ENCODE assay signal across 13 mouse cellular contexts in the genomic region with DNA sequence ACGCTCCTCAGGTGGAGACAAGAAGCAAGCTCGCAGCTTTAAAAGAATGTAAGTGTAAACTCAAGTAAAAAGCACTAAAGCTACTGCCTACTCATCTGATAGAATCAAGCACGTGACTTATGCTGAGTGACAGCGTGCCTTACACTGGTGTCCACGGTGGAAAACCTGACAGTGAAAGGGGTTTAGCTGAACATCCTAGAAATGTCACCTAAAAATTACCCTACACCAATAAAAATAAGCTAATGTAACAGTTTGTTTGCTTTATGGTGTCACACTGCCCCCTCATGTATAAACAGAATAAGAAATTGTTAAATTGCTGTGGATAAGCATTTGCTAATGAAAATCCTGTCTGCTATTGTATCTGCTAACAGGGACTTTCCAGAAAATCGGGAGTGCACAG.
DNase-seq lines count a peak whose midpoint lies in the region; ATAC-seq and TF ChIP-seq lines count a peak whose summit lies in the region.
"Had no signal": no experiment of that assay in that cellular context is flagged by ENCODE, and none has a peak within 500 bp of the region (broad histone marks: within the 10 kb centered on the region; RNA-seq: fewer than 3 reads in every experiment).

No protein-coding gene starts in this region.

- intact Hi-C loops in left cerebral cortex, adult 2 months (cut with DNase I) = loop anchor here (5.0 kb wide), 1 partner anchor 1244 kb away; no protein-coding TSS in a partner anchor

- H3K36me3 ChIP-seq in heart, embryonic 12.5 days = no peaks in the 10 kb centered on the region
- H3K36me3 ChIP-seq: intestine, embryonic 15.5 days had no signal

- DNase-seq in heart, adult 8-10 months (ENCODE audit: low spot score) = peak; percentile 24
- DNase-seq in left cerebral cortex, adult 2 months (ENCODE audit: extremely low spot score in 1 of 2, low spot score in 2 of 2) = no peak
- no peak for DNase-seq in left cerebral cortex, adult 9 months (ENCODE audit: low spot score in 2 of 2)
- peak; percentile 12 for DNase-seq in CD4-positive helper T cell, adult 2 months (ENCODE audit: low read depth, low spot score)
- peak; percentile 16 for DNase-seq in adipocyte (ENCODE audit: low spot score)
- no peak for DNase-seq in cerebellum, adult 9-10 months
- no peak for DNase-seq in cerebellum, adult 11 months
- DNase-seq: cerebellum, adult 8-10 months; lung, postnatal 10 days had no signal

- WGBS in heart, embryonic 12.5 days = 78% methylated on average over 6 of the region's 6 CpGs

- H3K9me3 ChIP-seq in heart, embryonic 12.5 days (replicated peaks) = no peaks in the 10 kb centered on the region
- H3K9me3 ChIP-seq: intestine, embryonic 15.5 days; limb, embryonic 12.5 days had no signal

- TF ChIP-seq CTCF in left cerebral cortex, adult 2 months (IDR thresholded peaks at IDR 0.05) = peak; percentile 53

- no peak overlapping the region for H3K27ac ChIP-seq in heart, embryonic 12.5 days (ENCODE audit: poor library complexity, severe bottlenecking)
- H3K27ac ChIP-seq in left cerebral cortex, adult 2 months = no peak overlapping the region
- H3K27ac ChIP-seq: intestine, embryonic 15.5 days; limb, embryonic 12.5 days had no signal

- H3K4me3 ChIP-seq in heart, embryonic 12.5 days = no peak overlapping the region
- no peak overlapping the region for H3K4me3 ChIP-seq in left cerebral cortex, adult 2 months
- H3K4me3 ChIP-seq: intestine, embryonic 15.5 days; limb, embryonic 12.5 days had no signal

- no peaks in the 10 kb centered on the region for H3K27me3 ChIP-seq in heart, embryonic 12.5 days (replicated peaks)
- H3K27me3 ChIP-seq: intestine, embryonic 15.5 days; limb, embryonic 12.5 days had no signal

- no peak for ATAC-seq in heart, embryonic 12.5 days (ENCODE audit: insufficient number of reproducible peaks, low FRiP score)
- ATAC-seq: intestine, embryonic 15.5 days had no signal

- no peaks in the 10 kb centered on the region for H3K4me1 ChIP-seq in heart, embryonic 12.5 days (replicated peaks)
- H3K4me1 ChIP-seq: limb, embryonic 12.5 days had no signal

- H3K4me2 ChIP-seq in heart, embryonic 12.5 days = no peak overlapping the region
- H3K4me2 ChIP-seq: heart, embryonic 11.5 days; intestine, embryonic 15.5 days; limb, embryonic 12.5 days had no signal

- H3K9ac ChIP-seq in heart, embryonic 12.5 days = no peak overlapping the region
- H3K9ac ChIP-seq: intestine, embryonic 15.5 days; limb, embryonic 12.5 days had no signal

Comparison
In these comparisons a context has a peak if more than half of its experiments do, and no peak if none do; other contexts are left out.
1. DNase-seq: peak in heart, adult 8-10 months (single experiment), CD4-positive helper T cell, adult 2 months (single experiment) and adipocyte (single experiment); none in left cerebral cortex, adult 2 months (0 of 2), left cerebral cortex, adult 9 months (0 of 2), cerebellum, adult 9-10 months (single experiment) and cerebellum, adult 11 months (single experiment).